Mouse (Mus musculus) gastrocnemius, postnatal 14 days (tissue): Measurements from ENCODE around the gene Hes1. TPM values are rescaled to one million over a fixed set of nuclear protein-coding genes. Genes with fewer than 3 reads are reported as not detected.
A peak's percentile ranks its signal among the peaks of the same experiment; 100 is the strongest.

Experiments
- DNase-seq: peaks from one replicate; pipeline ENCODE4 v3.0.0; 2021; ENCODE audit warnings: mixed read lengths
- intact Hi-C: fragments of 180-260 bp; cut with DNase I; formaldehyde crosslinking; loops from one replicate; pipeline ENCODE4 v1.15.1; 2025; ENCODE audit warnings: low total_unique reads
- total RNA-seq, 2 experiments: library from RNA; stranded (reverse); gene quantifications; 2 replicates each; pipeline ENCODE4 v1.2.3; 2021

The Hes1 gene
- total RNA-seq, 2 experiments from 2014 or later = 19.0 to 19.4 TPM

DNA sequence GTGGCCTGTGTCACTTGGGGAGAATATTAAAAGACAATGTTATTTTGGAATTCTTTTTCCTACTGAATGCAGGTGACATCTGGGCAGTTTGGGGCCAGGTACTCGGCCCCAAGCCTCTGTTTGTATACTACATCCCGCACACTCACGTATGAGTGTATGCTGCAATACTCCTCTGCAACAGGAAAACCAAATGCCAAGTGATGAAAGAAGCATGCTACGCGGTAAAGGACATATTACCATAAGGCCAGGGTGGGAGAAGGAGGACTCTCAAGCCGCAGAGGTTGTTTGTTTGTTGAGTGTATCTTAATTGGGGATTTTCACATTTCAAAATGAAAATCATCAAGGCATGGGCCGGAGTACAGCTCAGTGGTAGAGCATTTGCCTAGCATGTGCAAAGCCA lies 17.2 kb upstream of the Hes1 start:
- intact Hi-C loops = no loop called here
- DNase-seq = no peak

DNA sequence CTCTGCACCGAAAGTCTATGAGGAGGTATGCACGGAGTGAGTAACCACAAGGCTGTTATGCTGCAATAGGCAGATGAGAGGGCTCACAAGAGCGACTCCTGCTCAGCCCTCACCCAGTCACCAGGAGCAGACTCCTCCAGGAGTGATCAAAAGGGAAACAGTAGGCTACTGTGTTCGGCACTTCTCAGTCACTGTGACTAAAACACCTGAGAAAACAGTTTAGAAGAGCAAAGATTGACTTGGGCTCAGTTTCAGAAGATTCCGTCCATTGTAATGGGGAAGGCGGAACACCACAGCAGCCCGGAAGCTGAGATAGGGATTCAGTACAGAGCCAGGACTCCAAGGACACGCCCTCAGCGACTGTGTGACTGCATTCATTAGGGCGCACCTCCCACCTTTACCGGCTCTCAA lies 16.8 kb upstream of the Hes1 start:
- intact Hi-C loops = no loop called here
- DNase-seq = no peak

DNA sequence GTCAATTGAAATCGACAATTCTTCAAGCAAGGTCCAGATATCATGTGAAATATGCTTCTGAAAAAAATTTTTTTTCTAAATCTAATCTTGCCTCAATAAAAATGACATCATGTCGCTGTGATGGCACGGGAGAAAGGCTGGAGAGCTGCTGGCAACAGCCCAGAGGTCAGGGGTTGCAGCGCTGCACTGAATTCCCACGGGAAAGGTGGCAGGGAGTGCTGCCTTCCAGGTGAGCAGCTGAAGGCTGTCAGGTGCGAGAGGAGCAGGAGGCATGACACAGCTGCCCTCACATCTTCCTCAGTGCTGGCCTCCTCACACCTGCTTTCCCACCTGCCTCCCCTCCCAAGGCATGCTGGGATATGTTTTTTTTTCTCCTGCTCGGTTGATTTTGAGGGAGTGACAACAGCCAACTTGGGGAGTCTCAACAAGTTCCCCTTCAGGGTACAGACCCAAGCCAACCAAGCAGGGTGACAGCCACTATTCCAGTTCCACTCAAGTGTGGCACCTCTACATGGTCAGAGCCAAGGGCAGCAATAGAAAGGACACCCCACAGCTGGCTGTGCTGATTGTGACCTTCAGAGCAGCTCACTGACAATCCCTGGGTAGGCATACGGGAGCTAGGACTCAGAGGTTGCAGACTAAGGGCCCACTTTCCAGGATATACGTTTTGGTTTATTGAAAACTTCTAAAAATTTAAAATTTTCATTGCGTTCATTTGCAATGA lies 13.3 kb upstream of the Hes1 start:
- intact Hi-C loops = loop anchor here (5.0 kb wide), 1 partner anchor 34 kb away; no protein-coding TSS in a partner anchor
- no peak for DNase-seq

DNA sequence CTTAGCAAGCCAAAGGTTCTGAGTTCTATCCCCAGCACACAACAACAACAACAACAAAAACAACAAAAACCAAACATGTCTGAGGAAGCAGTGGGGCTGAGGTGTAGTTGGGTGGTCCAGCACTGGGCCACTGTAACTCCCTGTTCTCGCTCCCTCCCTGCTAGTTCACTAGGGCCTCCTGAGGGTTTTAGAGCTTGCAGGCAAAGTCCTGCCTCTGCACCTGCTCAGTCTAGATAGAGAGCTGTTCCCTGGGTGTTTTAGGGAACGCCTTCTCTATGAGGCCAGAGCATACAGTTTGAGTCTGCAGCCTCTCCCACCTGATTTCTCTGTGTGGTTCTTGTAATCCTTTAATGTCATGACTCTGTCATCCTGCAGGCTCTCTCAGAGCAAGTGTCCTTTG lies 11.9 kb upstream of the Hes1 start:
- intact Hi-C loops = loop anchor here (5.0 kb wide), 1 partner anchor 35 kb away; no protein-coding TSS in a partner anchor
- no peak for DNase-seq

DNA sequence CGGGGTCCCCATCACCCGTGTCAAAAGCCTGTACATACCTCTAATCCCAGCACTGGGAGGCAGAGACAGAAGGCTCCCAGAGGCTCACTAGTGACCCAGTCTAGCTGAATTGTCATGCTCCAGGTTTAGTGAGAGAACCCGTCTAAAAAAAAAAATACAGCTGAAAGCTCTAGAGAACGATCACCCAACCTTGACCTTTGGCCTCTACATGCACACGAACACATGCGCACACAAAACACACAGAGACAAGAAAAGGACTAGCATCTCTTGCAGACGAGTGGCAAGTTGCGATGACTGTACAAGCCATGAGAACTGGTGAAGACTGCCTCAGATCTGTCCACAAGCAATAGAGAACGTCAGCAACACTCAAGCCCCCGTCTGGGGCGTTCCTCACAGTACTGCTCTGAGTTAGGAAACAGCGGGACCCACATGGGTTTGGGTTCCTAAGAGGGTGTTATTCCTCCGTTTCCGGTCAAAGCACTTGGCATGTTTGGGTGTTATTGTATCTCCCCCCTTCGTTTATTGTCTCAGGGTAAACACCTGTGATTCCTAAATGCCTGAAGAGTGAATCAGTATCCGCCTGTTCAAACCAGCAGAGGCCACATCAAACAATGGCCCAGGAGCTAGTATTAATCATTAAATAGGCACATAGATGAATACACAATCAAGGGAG lies 11.2 kb upstream of the Hes1 start:
- intact Hi-C loops = loop anchor here (5.0 kb wide), 1 partner anchor 36 kb away; no protein-coding TSS in a partner anchor
- no peak for DNase-seq

DNA sequence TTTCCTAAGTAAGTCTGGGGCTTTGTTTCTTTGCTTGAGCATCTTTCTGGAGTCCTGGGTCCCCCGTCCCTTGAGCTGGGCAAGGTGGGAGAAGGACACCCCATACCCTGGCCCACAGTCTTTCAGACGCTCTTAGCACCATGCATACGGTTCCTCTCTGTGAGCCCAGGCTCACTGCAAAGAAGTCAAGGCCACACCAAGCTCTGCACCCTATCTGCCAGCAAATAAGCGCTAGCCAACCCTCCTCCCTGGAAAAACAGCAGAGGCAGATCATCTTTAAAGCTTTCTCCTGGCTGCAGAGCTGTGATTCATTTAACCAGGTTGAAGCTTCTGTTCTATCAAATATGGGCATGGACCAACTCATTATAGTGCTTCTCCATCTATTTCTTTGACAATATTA lies 9.6 kb upstream of the Hes1 start:
- no peak for DNase-seq

DNA sequence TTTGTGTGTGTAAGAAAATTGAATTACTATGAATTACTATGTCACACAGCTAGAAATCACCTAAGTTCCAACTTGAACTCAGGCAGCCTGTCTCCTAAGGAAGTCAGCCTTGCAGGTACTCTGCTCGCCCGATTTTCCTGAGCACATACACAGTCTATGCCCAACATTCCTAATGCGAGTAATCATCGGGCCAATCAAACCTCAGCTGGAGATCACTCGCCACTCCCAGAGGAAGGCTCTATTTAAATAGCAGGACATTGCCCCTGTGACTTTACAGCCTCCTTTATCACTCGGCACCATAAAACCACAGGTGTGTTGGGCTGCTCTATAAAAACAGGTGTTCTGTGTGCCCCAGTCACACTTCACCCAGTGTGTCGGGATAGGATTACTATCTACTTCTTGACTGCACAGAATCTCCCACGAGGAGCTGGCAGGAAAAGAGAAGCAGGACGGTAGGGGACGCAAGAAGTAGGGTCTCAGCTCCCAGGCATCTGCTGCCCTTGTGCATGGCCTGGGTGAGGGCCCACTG lies 8.8 kb upstream of the Hes1 start:
- intact Hi-C loops = no loop called here
- no peak for DNase-seq

More for the DNA sequence above, 9.6 kb upstream of the Hes1 start:
- intact Hi-C loops = loop anchor here (5.0 kb wide), 1 partner anchor 37 kb away; no protein-coding TSS in a partner anchor

DNA sequence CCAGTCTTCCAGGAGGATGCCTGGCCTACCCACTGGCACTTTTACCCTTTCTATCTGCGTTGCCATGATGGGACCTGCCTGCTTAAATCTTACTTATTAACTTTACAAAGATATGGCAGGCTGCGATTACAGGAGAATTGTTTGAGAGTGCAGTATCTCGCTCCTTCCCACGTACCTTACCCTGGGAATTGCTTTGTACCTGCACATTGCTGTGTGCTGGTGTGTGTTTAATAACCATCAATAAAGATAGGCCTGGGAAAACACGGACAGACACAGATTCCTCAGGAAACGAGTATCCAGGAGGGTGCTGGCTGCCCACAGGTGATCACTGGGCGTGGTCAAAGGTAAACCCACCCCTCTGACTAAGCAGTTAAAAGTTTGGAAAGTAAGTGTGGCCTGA lies 8.3 kb upstream of the Hes1 start:
- DNase-seq = no peak
- intact Hi-C loops = no loop called here

DNA sequence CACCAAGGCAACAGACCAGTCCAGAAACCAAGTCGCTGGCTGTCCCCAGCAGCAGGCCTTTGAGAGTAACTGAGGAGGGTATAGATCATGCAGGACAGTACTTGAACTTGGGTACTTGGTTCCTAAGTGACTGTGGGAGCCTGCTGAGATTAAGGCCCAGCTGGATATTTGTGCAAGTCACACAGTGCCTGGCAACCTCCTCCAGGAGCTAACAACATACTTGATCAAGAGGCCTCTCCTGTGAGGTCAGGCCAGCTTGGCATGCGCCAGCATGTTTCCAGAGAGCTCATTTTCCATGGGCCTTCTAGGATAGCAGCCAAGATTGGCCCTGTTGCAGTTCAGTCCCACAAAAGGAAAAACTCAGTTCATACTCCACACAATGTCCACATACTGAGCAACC lies 7.3 kb upstream of the Hes1 start:
- intact Hi-C loops = no loop called here
- DNase-seq = peak; percentile 47

DNA sequence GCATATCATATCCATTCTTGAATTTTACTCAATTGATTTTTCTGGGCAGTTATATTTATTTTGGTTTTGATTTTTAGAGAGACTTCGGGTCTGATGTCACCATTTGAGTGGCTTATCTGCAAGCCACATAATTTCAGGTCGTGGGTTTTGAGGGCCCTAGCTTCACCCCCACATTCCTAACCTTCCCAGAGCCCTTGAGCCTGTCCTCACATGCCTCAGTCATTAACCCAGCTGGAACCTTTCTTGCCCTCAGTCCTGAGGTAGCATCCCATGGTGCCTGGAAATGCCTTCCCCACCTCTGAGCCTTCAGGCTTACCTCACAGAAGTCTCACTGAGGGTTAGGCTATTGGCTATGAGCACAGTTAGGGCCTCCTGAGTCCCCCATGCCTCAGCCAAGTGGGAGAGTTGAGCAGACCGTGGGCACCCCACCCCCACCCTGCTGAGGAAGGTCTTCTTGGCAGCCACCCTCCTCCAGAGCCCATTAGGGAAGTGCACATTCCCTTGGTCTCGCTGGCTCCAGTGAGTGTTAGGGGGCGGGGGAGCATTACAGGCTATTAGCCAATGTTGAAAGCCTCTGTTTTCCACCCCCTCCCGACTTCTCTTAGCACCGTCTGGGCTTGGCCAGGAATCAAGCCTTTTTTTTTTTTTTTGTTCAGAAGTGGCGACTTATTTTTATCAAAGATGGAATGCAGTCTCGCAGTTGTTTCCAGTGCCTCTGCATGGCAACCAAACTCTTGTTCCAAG lies 5.0 kb upstream of the Hes1 start:
- DNase-seq = peak; percentile 45
- intact Hi-C loops = no loop called here

DNA sequence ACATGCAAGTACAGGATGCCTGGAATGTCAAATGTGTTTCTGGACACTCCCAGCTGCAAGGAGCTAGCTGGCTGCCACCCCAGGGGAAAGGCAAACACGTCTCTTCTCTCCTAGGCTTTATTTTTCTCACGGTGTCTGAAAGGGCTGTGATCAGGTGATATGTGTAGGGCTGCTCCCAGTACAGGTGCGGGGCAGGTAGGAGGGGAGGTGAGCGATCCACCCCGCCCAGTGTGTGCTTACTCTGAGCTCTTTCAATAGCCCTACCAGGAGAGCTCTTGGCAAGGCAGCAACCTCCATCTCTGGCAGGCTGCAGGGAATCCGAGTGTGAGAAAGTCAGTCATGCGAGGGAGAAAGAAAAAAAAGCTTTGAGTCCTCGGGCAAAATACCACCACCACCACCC lies 3.8 kb upstream of the Hes1 start:
- no peak for DNase-seq
- intact Hi-C loops = loop anchor here (10.0 kb wide), 2 partner anchors 116 to 236 kb away; no protein-coding TSS in a partner anchor

DNA sequence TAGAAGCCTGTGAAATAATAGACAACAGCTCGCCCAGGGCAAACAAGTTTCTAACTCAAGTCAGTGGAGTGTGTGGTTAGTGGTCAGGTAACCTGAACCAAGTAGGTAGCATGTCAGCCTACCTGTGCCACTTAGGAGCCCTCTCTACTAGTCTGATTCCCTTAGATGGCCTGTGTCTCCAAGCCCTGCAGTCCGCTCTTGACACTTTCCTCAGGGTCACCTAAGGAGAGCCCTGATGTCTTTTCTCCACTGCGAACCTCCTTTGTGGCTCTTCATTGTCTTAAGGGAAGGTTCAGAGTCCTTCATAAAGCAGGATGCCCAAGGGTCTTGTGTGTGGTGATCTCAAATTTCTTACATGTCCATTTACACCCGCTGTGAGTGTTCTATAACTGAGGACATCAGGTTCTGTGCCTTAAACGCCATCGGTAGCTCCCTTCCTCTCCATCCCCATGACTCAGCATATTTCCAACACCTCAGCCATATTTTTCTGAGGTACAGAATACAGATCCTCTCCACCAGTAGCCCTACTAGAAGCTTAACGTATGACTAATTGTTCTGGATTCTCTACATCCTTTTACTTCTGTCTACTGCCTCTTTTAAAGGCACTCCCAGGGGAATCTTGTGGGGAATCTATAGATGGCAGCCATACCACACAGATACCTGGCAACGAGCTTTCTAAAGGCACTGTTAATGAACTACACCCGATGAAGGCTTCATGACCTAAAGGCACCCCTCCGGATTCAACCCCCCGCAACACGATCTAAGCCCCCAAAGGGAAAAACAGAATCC lies 1.7 kb upstream of the Hes1 start:
- DNase-seq = no peak
- intact Hi-C loops = loop anchor here (10.0 kb wide), 2 partner anchors 118 to 238 kb away; no protein-coding TSS in a partner anchor

DNA sequence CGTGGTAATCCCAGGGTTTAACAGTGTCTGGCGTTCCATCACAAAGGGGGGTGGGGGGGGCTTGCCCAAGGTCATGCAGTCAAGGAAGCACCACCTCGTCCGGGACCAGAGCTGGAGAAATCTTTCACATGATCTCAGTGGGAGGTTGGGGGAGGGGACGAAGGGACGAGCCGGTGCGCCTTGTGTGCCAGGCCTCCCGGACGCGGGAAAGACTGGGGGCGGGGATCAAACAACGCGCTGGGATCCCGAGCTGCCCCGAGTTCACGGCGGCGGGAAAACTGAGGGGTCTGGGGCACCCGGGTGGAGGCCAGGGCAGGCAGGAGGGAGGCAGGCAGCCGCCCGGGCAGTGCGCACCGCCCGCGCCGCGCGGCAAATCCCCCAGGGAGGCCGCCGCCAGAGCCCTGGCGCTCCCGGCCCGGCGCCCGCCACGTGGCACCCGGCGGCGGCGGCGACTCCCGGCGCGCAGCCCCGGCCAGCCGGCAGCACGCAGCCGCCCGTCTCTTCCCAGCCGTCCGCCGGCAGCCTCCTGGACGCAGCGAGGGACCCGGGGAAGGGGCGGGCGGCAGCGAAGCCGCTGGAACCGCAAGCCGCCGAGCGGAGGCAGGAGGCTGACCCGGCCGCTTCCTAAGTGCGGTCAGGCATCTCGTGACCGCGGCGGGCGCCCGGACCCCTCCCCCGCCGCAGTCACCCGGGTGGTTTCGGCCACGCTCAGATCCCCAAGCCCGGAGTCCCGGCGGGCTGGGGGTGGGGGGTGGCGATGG lies 883 bp upstream of the Hes1 start:
- peak; percentile 76 for DNase-seq
- intact Hi-C loops = loop anchor here (10.0 kb wide), 2 partner anchors 118 to 238 kb away; no protein-coding TSS in a partner anchor

DNA sequence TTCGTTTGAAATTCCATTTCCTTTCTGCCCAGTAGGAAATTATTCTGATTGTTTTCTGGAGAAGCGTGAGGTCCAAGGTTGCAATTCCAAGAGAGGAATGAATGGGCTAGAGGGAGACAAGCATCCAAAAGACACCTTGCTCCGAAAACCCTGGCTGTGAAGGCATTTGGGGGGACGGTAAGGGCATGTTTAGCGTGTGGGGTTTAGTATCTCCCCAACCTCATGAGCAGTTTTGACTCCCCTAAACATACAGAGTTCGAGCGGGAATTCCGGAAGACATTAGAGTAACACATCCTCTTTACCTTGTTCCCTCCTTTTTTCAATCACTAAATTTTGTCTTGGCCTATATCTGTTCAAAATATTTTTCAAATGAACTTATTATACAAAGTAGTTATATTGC lies 429 bp downstream of the Hes1 start:
- intact Hi-C loops = loop anchor here (5.0 to 10.0 kb wide), 3 partner anchors 120 to 337 kb away; no protein-coding TSS in a partner anchor
- no peak for DNase-seq

DNA sequence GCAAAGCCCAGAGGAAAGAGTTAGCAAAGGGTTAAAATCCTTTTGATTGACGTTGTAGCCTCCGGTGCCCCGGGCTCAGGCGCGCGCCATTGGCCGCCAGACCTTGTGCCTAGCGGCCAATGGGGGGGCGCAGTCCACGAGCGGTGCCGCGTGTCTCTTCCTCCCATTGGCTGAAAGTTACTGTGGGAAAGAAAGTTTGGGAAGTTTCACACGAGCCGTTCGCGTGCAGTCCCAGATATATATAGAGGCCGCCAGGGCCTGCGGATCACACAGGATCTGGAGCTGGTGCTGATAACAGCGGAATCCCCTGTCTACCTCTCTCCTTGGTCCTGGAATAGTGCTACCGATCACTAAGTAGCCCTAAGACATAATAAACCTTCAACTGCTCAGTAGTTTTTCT lies 893 bp downstream of the Hes1 start:
- intact Hi-C loops = loop anchor here (5.0 to 10.0 kb wide), 3 partner anchors 120 to 338 kb away; no protein-coding TSS in a partner anchor
- DNase-seq = peak; percentile 94

DNA sequence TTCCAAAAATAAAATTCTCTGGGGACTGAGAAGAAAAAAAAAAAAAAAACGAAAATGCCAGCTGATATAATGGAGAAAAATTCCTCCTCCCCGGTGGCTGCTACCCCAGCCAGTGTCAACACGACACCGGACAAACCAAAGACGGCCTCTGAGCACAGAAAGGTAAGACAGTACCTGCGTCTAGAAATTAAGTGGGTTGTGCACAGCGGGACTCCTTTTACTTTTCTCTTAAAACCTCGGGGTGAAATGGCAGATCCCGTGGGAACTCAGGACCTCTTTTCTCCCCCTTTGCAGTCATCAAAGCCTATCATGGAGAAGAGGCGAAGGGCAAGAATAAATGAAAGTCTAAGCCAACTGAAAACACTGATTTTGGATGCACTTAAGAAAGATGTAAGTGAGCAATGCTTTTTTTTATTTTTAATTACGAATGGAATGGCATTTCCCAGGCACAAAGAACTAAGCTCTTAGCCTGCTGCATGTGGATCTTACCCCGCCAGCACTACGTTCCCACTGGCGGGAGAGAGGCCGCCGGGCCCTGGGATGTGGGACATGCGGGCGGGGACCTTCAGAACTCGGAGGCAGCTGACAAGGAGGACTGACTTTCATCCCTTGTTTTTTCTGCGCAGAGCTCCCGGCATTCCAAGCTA lies 1.5 kb downstream of the Hes1 start:
- intact Hi-C loops = loop anchor here (5.0 to 10.0 kb wide), 3 partner anchors 121 to 338 kb away; no protein-coding TSS in a partner anchor
- no peak for DNase-seq

DNA sequence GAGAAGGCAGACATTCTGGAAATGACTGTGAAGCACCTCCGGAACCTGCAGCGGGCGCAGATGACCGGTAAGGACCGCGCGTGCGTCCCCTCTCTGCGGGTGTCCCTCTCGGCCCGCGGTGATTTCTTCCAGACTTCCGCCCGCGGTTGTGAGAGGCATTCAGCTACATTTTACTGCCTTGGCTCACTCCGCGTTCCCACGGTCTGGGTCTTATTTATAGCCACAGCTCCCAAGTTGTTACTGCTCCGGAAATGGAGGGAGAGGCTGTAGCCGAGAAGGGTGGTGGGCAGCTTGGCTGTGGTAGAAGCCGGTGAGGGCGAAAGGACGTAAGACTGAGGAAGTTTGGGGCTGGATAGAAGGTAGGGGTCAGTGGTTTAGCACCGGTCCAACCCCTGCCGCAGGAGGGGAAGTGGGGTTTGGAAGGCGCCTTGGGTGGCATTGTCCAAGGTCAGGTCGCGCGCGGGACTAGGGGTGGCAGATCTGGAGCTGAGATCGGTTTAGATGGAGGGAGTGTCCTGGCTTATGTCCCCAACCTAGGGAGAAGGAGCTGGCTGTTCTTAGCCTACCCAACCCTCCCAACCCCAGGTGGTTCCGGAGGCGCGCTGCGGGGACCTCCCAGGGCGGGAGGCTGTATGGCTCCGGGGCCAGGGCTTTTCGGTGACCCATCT lies 2.1 kb downstream of the Hes1 start:
- DNase-seq = peak; percentile 65
- intact Hi-C loops = loop anchor here (5.0 to 10.0 kb wide), 3 partner anchors 122 to 339 kb away; no protein-coding TSS in a partner anchor
